Mouse (Mus musculus): Measurements from ENCODE around the gene Hist1h4c. TPM values are rescaled to one million over a fixed set of nuclear protein-coding genes. Genes with fewer than 3 reads are reported as not detected.

Hist1h4c gene
- polyA plus RNA-seq, 1 experiment from 2014 or later, result 6.6 TPM

- H3K27me3 ChIP-seq (ENCODE audit: control insufficient read depth, insufficient read depth, low read depth, low read length), result no peaks in the 10 kb centered on the region
- no peak for ATAC-seq (ENCODE audit: low read depth)
- H3K27ac ChIP-seq (ENCODE audit: low read length), result peak overlapping the region; percentile 94
- peaks cover 8% of the 10 kb centered on the region; the same call in 1 of the 2 replicates for H3K4me1 ChIP-seq (replicated peaks; ENCODE audit: control insufficient read depth, insufficient read depth, low read length)
- peak overlapping the region; percentile 61 for H3K9ac ChIP-seq (ENCODE audit: low read length)
- peak overlapping the region; percentile 46 for H3K4me3 ChIP-seq (ENCODE audit: low read length)
- no peaks in the 10 kb centered on the region for H3K9me3 ChIP-seq (ENCODE audit: control insufficient read depth, low read length)
- no peaks in the 10 kb centered on the region for H3K36me3 ChIP-seq (ENCODE audit: control insufficient read depth, insufficient read depth, low read length)
- 22% methylated on average over 1 of the region's 1 CpGs for WGBS
- peak overlapping the region; percentile 62 for H3K4me2 ChIP-seq (ENCODE audit: low read depth, low read length)
Measured at GRCm38 (mm10) chr13:23682623-23682946, 15.7 kb downstream of the Hist1h4c start.

DNA sequence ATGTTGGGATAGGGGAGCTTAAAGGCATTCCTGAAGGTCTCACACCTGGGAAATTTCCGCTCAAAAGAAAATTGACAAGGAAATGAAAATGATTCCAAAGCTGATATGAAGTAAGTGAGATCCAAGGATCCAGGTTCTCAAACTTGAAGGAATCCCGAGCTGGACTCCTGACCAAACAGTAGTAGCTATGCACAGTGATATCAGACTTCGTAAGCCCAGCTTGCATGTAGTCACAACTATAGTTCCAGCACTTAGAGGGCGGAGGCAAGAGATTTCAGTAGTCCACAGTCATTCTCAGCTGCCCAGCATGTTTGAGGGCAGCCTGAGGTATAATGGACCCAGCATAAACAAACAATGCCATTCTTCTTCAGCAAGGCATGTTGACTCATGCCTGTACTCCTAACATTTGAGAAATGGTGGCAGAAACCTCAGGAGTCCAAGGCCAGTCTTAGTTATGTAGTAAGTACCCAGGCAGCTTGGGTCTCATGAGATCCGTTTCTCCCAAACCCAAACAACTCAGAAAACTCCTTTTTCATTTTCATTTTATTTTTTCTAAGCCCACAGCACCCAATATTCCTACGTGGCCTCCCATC is 16.2 kb downstream of the Hist1h4c start:
- Histone ChIP-seq H3K4me2 (ENCODE audit: low read depth, low read length) (no peak overlapping the region), H3K27me3 (ENCODE audit: control insufficient read depth, insufficient read depth, low read depth, low read length) (no peaks in the 10 kb centered on the region), H3K27ac (ENCODE audit: low read length) (no peak overlapping the region), H3K9me3 (ENCODE audit: control insufficient read depth, low read length) (no peaks in the 10 kb centered on the region), H3K36me3 (ENCODE audit: control insufficient read depth, insufficient read depth, low read length) (no peaks in the 10 kb centered on the region), H3K4me1 (replicated peaks; ENCODE audit: control insufficient read depth, insufficient read depth, low read length) (peaks cover 8% of the 10 kb centered on the region; the same call in 1 of the 2 replicates), H3K4me3 (ENCODE audit: low read length) (no peak overlapping the region), H3K9ac (ENCODE audit: low read length) (no peak overlapping the region)
- WGBS, result 70% methylated on average over 6 of the region's 6 CpGs
- no peak for ATAC-seq (ENCODE audit: low read depth)

DNA sequence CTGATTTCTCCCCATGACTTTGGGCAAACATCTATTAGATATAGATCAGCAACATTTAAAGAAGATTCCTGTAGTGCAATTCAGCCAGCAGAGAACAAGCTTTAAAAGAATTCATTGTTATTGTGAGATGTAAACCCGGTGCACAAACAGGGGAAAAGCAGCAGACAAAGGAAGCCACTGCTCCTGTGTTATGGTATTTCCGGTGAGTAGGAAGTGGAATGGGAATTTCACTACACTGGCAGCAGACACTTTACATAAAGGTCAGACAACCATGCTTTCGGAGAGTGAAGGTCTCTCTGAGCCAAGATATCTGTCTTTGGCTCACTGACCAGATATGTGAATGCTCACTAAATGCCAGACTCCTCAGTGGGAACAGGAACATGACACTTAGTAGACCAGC is 35.7 kb downstream of the Hist1h4c start:
- no peaks in the 10 kb centered on the region for H3K36me3 ChIP-seq (ENCODE audit: control insufficient read depth, insufficient read depth, low read length)
- H3K9me3 ChIP-seq (ENCODE audit: control insufficient read depth, low read length), result no peaks in the 10 kb centered on the region
- no peaks in the 10 kb centered on the region for H3K27me3 ChIP-seq (ENCODE audit: control insufficient read depth, insufficient read depth, low read depth, low read length)
- ATAC-seq (ENCODE audit: low read depth), result no peak
- 43% methylated on average over 3 of the region's 3 CpGs for WGBS
- no peaks in the 10 kb centered on the region for H3K4me1 ChIP-seq (replicated peaks; ENCODE audit: control insufficient read depth, insufficient read depth, low read length)
- H3K9ac ChIP-seq (ENCODE audit: low read length), result no peak overlapping the region
- H3K27ac ChIP-seq (ENCODE audit: low read length), result no peak overlapping the region
- H3K4me2 ChIP-seq (ENCODE audit: low read depth, low read length), result no peak overlapping the region
- H3K4me3 ChIP-seq (ENCODE audit: low read length), result no peak overlapping the region

DNA sequence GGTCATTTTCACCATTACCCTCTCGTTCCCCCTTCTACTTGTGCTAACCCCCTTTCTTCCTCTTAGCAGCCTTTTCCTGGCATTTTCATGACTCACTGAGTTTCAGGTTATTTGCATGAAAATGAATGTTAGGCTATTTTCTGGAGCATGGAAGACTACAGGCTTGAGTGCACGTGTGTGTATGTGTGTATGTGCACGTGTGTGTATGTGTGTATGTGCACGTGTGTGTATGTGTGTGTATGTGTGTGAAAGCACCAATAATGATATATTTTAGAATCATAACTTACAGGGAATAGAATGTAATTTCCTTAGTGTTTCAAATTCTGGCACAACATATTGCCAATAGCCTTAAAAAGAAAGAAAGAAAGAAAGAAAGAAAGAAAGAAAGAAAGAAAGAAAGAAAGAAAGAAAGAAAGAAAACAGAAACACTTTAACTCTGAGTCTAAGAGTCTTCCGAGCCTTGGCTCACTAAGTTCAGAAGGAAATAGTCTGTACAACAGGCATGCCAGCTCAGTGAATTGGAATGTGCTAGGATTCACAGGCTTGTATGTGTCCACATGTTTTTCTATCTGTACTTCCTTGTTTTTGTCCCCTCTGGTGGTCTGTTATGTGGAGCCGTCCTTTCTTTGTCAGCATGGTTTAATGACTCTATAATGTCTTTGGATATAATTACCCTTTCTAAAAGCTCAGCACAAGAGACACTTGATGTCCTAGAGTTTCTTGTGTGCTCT is 38.5 kb downstream of the Hist1h4c start:
- no peaks in the 10 kb centered on the region for H3K36me3 ChIP-seq (ENCODE audit: control insufficient read depth, insufficient read depth, low read length)
- no peaks in the 10 kb centered on the region for H3K9me3 ChIP-seq (ENCODE audit: control insufficient read depth, low read length)
- no peaks in the 10 kb centered on the region for H3K27me3 ChIP-seq (ENCODE audit: control insufficient read depth, insufficient read depth, low read depth, low read length)
- H3K9ac ChIP-seq (ENCODE audit: low read length), result no peak overlapping the region
- H3K27ac ChIP-seq (ENCODE audit: low read length), result no peak overlapping the region
- H3K4me2 ChIP-seq (ENCODE audit: low read depth, low read length), result no peak overlapping the region
- H3K4me1 ChIP-seq (replicated peaks; ENCODE audit: control insufficient read depth, insufficient read depth, low read length), result no peaks in the 10 kb centered on the region
- 62% methylated on average over 6 of the region's 6 CpGs for WGBS
- ATAC-seq (ENCODE audit: low read depth), result no peak
- no peak overlapping the region for H3K4me3 ChIP-seq (ENCODE audit: low read length)

Small RNAs within 50 kb of the gene (microRNA-seq; reads per million reads assigned to microRNA genes)
- gene Gm44314, result not detected
- not detected for gene Gm44350

Other genes starting within 250 kb of the Hist1h4c start
- 0.06 and 0.10 TPM in 2 replicates for gene Btn1a1, start 232.6 kb downstream of the Hist1h4c start, polyA plus RNA-seq (2015; fragmentation: Nextera tagmentation; extraction: Ambion mirVana)
- 0.20 and 0.28 TPM in 2 replicates for gene Btn2a2, start 209.6 kb downstream of the Hist1h4c start, polyA plus RNA-seq (2015; fragmentation: Nextera tagmentation; extraction: Ambion mirVana)
- 4.3 and 8.4 TPM in 2 replicates for gene Hist1h4h, start 167.4 kb downstream of the Hist1h4c start, polyA plus RNA-seq (2015; fragmentation: Nextera tagmentation; extraction: Ambion mirVana)
- gene Hist1h2af, start 164.5 kb downstream of the Hist1h4c start, polyA plus RNA-seq (2015; fragmentation: Nextera tagmentation; extraction: Ambion mirVana), result 7.1 and 8.0 TPM in 2 replicates
- gene Hist1h3g, start 163.0 kb downstream of the Hist1h4c start, polyA plus RNA-seq (2015; fragmentation: Nextera tagmentation; extraction: Ambion mirVana), result 5.6 and 6.2 TPM in 2 replicates
- 1.3 and 2.0 TPM in 2 replicates for gene Hist1h2bh, start 155.1 kb downstream of the Hist1h4c start, polyA plus RNA-seq (2015; fragmentation: Nextera tagmentation; extraction: Ambion mirVana)
- gene Hist1h3f, start 154.4 kb downstream of the Hist1h4c start, polyA plus RNA-seq (2015; fragmentation: Nextera tagmentation; extraction: Ambion mirVana), result 0.49 and 0.93 TPM in 2 replicates
- 0.78 and 2.4 TPM in 2 replicates for gene Hist1h4f, start 146.8 kb downstream of the Hist1h4c start, polyA plus RNA-seq (2015; fragmentation: Nextera tagmentation; extraction: Ambion mirVana)
- gene Hist1h1d, start 145.2 kb downstream of the Hist1h4c start, polyA plus RNA-seq (2015; fragmentation: Nextera tagmentation; extraction: Ambion mirVana), result 0.58 and 0.79 TPM in 2 replicates
- 4.9 and 7.8 TPM in 2 replicates for gene Hist1h3e, start 136.1 kb downstream of the Hist1h4c start, polyA plus RNA-seq (2015; fragmentation: Nextera tagmentation; extraction: Ambion mirVana)
- 71.9 and 83.6 TPM in 2 replicates for gene Hist1h2ae, start 127.2 kb downstream of the Hist1h4c start, polyA plus RNA-seq (2015; fragmentation: Nextera tagmentation; extraction: Ambion mirVana)
- gene Hist1h2bg, start 127.1 kb downstream of the Hist1h4c start, polyA plus RNA-seq (2015; fragmentation: Nextera tagmentation; extraction: Ambion mirVana), result 13.6 and 15.8 TPM in 2 replicates
- 4.8 and 6.8 TPM in 2 replicates for gene Hist1h2bf, start 124.3 kb downstream of the Hist1h4c start, polyA plus RNA-seq (2015; fragmentation: Nextera tagmentation; extraction: Ambion mirVana)
- gene Hist1h2ad, start 124.1 kb downstream of the Hist1h4c start, polyA plus RNA-seq (2015; fragmentation: Nextera tagmentation; extraction: Ambion mirVana), result 2.9 and 3.4 TPM in 2 replicates
- gene Hist1h3d, start 122.7 kb downstream of the Hist1h4c start, polyA plus RNA-seq (2015; fragmentation: Nextera tagmentation; extraction: Ambion mirVana), result 7.4 and 9.5 TPM in 2 replicates
- gene Hist1h4d, start 116.9 kb downstream of the Hist1h4c start, polyA plus RNA-seq (2015; fragmentation: Nextera tagmentation; extraction: Ambion mirVana), result 130 and 135 TPM in 2 replicates
- gene Hist1h2be, start 77.3 kb downstream of the Hist1h4c start, polyA plus RNA-seq (2015; fragmentation: Nextera tagmentation; extraction: Ambion mirVana), result 3.3 and 3.4 TPM in 2 replicates
- 20.3 and 21.3 TPM in 2 replicates for gene Hist1h1e, start 75.9 kb downstream of the Hist1h4c start, polyA plus RNA-seq (2015; fragmentation: Nextera tagmentation; extraction: Ambion mirVana)
- 2.2 and 2.3 TPM in 2 replicates for gene Hist1h2ac, start 14.5 kb downstream of the Hist1h4c start, polyA plus RNA-seq (2015; fragmentation: Nextera tagmentation; extraction: Ambion mirVana)
- 66.1 and 72.9 TPM in 2 replicates for gene Hist1h2bc, start 14.3 kb downstream of the Hist1h4c start, polyA plus RNA-seq (2015; fragmentation: Nextera tagmentation; extraction: Ambion mirVana)
- 0.16 and 0.48 TPM in 2 replicates for gene Hist1h1t, start 2.6 kb downstream of the Hist1h4c start, polyA plus RNA-seq (2015; fragmentation: Nextera tagmentation; extraction: Ambion mirVana)
- gene Hfe, start 12.4 kb upstream of the Hist1h4c start, polyA plus RNA-seq (2015; fragmentation: Nextera tagmentation; extraction: Ambion mirVana), result 11.2 and 13.7 TPM in 2 replicates
- gene Hist1h1c, start 40.4 kb upstream of the Hist1h4c start, polyA plus RNA-seq (2015; fragmentation: Nextera tagmentation; extraction: Ambion mirVana), result 36.9 and 37.8 TPM in 2 replicates
- gene Hist1h3c, start 47.1 kb upstream of the Hist1h4c start, polyA plus RNA-seq (2015; fragmentation: Nextera tagmentation; extraction: Ambion mirVana), result 5.9 and 9.7 TPM in 2 replicates
- 4.0 and 4.9 TPM in 2 replicates for gene Hist1h2bb, start 48.3 kb upstream of the Hist1h4c start, polyA plus RNA-seq (2015; fragmentation: Nextera tagmentation; extraction: Ambion mirVana)
- gene Hist1h2ab, start 52.7 kb upstream of the Hist1h4c start, polyA plus RNA-seq (2015; fragmentation: Nextera tagmentation; extraction: Ambion mirVana), result 33.4 and 44.6 TPM in 2 replicates
- gene Hist1h3b, start 53.8 kb upstream of the Hist1h4c start, polyA plus RNA-seq (2015; fragmentation: Nextera tagmentation; extraction: Ambion mirVana), result 13.3 and 14.0 TPM in 2 replicates
- gene Hist1h4b, start 58.6 kb upstream of the Hist1h4c start, polyA plus RNA-seq (2015; fragmentation: Nextera tagmentation; extraction: Ambion mirVana), result 5.1 and 6.6 TPM in 2 replicates
- 1.2 TPM in 1 of 2 replicates, not detected in the other for gene Hist1h4a, start 62.8 kb upstream of the Hist1h4c start, polyA plus RNA-seq (2015; fragmentation: Nextera tagmentation; extraction: Ambion mirVana)
- 4.2 and 5.5 TPM in 2 replicates for gene Hist1h3a, start 63.9 kb upstream of the Hist1h4c start, polyA plus RNA-seq (2015; fragmentation: Nextera tagmentation; extraction: Ambion mirVana)
- gene Hist1h1a, start 65.2 kb upstream of the Hist1h4c start, polyA plus RNA-seq (2015; fragmentation: Nextera tagmentation; extraction: Ambion mirVana), result 2.1 and 4.3 TPM in 2 replicates
- not detected in 2 replicates for gene Trim38, start 71.5 kb upstream of the Hist1h4c start, polyA plus RNA-seq (2015; fragmentation: Nextera tagmentation; extraction: Ambion mirVana)
- not detected in 2 replicates for gene Slc17a2, start 108.5 kb upstream of the Hist1h4c start, polyA plus RNA-seq (2015; fragmentation: Nextera tagmentation; extraction: Ambion mirVana)
- gene Slc17a3, start 141.0 kb upstream of the Hist1h4c start, polyA plus RNA-seq (2015; fragmentation: Nextera tagmentation; extraction: Ambion mirVana), result not detected in 2 replicates
- gene Slc17a1, start 169.3 kb upstream of the Hist1h4c start, polyA plus RNA-seq (2015; fragmentation: Nextera tagmentation; extraction: Ambion mirVana), result not detected in 2 replicates
- not detected in 2 replicates for gene Slc17a4, start 216.6 kb upstream of the Hist1h4c start, polyA plus RNA-seq (2015; fragmentation: Nextera tagmentation; extraction: Ambion mirVana)
- not detected in 2 replicates for gene Hist1h2ba, start 235.7 kb upstream of the Hist1h4c start, polyA plus RNA-seq (2015; fragmentation: Nextera tagmentation; extraction: Ambion mirVana)
- gene Hist1h2aa, start 236.0 kb upstream of the Hist1h4c start, polyA plus RNA-seq (2015; fragmentation: Nextera tagmentation; extraction: Ambion mirVana), result not detected in 2 replicates